Mouse (Mus musculus) kidney, adult 11 months (tissue): ENCODE data around the gene Dtnb.

ENCODE experiments used
- DNase-seq: peaks from one replicate; pipeline ENCODE4 v3.0.0; 2022

Dtnb gene

DNA sequence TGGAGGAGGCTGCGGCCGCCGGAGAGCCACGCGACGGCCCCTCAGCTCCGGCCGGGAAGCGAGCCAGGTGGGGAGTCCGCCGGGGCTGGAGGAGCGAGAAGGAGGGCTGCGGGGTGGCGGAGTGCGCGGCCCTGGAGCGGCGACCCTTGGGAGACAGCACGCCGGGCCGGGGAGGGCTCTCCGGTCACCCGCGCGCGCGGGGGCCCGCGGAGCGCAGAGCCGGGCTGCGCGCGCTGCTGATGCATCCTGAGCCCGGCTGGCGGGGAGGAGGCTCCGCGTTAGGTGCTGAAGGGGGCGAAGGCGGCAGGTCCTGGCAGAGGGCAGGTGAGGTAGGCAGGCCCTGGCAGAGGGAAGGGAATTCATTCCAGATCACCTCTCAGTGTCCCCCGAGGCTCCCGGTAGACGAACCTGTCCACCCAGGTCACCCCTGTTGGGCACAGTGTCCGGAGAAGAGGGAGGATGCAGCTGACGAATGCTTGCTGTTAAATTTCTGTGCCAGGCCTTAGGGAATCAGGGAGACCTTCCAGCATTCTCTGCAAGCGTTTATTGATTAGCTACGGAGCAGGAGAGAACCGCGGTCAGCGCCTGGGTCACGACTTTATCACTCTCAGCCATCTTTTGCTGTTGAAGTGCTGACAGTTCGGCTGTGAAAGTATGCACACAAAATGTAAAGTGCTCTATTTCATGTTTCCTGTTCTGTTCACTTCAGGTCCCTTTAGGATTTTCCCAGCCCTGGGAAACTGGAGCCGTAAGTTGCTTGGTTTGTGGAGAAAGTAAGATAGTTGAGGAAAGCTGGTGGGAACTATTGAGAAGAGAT is 608 bp downstream of the Dtnb start:
- peak; percentile 67 for DNase-seq

DNA sequence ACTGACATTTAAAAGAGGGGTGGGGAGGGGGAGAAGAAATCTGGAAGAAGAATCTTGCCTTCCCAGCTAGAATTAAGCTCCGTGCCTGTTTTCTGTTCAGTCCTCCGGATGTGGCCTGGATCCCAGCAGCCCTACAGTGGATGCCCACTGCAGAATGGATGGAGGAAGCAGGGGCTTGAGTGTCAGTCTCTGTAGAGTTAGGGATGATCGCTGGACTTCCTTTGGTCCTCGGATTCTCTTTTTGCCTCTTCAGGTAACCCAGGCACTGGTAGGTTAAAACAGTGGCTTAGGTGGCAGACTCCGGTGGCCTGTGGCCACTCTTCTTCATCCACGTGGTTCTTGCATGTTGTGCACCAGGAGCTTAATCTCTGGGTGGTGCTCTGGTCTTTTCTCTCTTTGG is 1.2 kb downstream of the Dtnb start:
- DNase-seq, result no peak

DNA sequence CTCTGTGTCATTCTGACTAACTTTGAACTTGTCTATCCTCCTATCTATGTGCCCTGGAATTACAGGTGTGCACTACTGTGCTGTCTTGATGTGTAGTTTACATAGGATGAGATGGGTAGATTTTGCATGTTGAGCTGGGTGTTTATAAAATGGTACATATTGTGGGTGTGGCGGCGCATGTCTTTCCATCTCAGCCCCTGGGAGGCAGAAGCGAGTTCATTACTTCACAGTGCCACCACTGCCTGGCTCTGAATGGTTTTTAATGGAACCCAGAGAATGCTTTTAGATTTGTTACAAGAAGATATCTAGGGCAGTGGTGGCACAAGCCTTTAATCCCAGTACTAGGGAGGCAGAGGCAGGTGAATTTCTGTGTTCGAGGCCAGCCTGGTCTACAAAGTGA is 2.5 kb downstream of the Dtnb start:
- no peak for DNase-seq

DNA sequence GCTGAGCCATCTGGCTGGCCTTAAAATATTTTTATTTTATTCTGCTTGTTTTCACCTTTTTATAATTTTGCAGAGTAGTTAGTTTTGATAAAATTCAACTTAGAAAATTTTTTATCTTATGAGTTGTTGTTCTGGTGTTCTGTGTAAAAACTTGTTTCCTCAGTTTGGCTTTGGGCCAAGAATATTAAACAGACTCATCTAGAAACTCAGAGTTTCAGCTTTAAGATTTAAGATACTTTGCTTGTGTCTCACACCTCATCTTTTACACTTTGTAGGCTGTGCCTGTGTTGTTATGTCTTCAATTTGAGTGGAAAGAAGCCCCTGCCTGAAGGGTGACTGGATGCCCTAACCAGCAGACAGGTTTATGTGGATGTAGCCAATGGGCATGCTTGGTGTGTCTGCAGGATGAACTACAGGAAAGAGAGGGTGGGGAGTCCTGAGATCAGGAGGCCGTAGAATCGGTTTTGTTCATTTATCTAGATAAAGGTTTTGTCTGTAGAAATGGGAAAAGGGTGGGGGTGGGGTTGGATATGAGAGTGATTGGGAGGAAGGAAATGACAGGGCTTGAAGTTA is 7.9 kb downstream of the Dtnb start:
- no peak for DNase-seq

DNA sequence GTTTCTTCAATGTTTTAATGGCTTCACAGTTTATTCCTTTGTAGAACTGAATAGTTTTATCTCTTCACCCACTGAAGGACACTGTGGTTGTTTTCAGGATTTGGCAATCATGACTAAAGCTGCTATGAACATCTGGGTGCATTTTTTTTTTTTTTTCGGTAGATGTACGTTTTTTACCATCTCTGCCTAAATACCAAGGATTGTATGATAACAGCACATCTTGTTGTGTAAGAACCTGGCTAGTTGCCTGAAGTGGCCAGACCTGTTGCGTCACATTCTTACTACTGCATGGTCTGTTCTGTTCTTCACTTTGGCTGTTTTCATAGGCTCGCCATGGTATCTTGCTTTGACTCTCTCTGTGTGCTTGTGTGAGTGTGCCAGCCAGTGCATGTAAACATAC is 10.4 kb downstream of the Dtnb start:
- DNase-seq, result no peak

DNA sequence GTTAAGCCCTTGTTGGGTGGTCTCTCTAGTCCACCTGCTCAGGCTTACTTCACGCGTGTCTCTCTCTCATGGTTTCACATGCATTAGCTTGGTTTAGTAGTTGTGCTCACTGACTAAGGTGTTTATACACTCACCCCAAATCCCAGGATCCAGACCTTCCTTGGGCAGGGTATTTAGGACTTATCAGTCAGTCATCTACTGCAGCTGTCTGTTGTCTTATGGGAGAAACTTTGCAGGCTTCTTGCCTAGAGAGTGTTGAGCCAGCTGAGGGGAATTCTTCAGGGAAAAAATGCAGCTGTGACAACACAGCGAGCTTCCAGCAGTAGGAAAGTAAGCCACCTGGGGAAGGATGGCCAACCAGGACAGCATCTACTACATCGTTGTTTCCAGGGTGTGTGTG is 13.3 kb downstream of the Dtnb start:
- DNase-seq, result no peak

DNA sequence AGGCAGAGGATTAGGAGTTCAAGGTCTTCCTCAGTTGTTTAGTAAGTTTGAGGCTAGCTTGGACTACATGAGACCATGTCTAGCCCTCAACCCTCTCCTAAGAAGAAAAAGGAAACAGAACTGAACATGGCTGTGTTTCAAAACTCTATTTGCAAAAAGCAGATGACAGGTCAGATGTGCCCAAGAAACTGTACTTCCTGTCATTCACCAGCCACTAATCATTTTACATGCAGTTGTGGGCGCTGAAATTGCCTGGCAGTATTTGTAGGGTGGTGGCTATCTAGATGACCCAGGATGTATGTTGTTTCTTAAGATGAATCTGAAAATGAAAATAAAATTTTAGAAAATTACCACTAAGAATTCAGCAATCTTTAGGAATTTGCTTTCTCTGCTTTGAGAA is 14.8 kb downstream of the Dtnb start:
- DNase-seq, result no peak

DNA sequence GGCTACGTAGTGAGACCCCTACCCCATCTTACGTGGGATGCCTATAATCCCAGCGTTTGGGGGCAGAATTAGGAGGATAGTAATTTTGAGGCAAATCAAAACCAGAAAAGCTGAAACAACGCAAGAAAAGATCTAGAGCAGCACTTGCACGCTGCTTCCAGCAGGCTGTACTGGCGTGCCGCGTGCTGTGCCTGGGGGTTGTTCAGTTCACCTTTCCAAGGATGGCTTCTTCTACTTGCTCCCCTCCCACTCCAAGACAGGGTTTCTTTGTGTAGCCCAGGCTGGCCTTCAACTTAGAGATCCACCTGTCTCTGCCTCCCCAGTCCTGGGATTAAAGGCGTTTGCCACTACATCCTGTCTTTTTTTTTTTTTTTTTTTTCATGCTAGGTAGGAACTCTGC is 17.9 kb downstream of the Dtnb start:
- no peak for DNase-seq

DNA sequence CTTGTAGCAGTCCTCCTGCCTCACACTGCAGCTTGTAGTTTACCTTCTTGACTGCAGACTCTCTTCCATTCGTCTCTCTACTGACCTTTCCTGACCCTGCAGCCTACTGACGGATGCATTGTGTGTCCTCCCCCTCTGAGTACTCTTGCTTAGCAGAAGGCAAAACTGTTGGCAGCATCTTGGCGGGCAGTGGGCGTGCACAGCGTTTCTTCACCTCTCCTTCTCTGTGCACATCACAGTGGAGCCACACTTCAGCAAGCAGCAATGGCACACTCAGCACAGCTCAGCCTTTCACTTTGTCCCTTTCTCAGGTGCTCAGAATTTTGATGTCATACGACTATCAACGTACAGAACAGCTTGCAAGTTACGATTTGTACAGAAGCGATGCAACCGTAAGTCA is 19.4 kb downstream of the Dtnb start:
- DNase-seq, result no peak

DNA sequence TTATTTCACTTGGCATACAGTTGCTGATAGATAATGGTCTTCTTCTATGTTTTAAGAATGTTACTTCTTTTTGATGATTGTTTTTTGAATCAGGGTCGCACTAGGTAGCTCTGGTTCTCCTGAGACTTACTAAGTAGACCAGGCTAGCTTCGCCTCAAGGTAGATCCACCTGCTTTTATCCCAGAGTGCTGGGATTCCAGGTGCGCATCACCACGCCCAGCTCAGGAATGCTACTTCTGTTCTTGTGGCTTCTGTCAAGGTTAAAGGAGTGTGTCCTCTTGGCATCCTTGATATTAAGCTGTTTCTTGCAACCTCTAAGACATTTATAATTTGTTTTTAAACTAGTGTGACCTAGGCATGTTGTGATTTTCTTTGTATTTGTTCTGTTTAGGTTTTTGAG is 30.6 kb downstream of the Dtnb start:
- no peak for DNase-seq

DNA sequence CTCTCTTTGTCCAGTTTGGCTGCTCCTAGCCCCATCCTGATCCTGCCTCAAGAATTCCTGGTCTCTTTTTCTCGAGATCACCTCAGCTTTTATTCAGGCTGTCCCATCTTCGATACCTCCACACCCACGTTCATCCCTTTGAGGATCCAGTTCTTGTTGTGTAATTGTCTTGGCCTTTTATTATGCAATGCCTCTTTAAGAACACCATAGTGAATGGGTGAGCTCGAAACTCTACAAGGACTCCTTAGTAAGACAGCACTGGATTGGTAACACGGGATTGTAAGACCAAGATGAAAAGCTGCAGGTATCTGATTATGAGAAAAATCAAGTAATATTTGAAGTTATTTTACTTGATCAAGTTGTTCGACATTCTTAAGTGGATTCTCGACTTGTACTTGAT is 34.0 kb downstream of the Dtnb start:
- DNase-seq, result no peak

DNA sequence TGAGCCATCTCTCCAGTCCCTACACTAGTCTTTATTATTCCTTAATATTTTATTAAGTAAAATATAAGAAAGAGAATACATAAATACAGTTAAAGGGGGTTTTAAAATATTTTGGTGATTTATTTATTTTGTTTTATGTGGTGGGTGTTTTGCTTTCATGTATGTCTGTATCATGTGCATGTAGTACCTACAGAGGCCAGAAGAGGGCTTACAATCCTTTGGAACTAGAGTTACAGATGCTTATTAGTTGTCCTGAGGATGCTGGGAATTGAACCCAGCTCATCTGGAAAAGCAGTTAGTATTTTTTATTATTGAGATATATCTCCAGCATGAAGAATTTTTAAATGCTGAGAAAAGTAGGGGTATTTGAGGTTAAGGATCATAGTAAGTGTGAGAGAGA is 37.6 kb downstream of the Dtnb start:
- no peak for DNase-seq

DNA sequence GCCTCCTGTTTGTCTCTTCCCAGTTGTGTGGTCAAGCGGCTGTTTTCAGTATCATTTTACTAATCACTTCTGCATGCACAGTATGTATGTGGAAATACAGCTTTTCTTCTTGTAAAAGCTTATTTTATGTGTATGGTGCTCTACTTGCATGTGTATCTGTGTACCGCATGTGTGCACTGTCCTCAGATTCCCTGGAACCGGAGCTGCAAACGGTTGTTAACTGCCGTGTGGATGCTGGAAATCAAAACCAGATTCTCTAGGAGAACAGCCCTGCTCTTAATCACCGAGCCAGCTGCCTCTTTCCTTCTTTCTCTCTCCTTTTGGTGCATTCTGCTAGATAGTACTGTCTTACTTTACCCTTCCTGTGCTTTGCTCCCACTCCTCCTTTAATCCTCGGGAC is 39.7 kb downstream of the Dtnb start:
- DNase-seq, result no peak

DNA sequence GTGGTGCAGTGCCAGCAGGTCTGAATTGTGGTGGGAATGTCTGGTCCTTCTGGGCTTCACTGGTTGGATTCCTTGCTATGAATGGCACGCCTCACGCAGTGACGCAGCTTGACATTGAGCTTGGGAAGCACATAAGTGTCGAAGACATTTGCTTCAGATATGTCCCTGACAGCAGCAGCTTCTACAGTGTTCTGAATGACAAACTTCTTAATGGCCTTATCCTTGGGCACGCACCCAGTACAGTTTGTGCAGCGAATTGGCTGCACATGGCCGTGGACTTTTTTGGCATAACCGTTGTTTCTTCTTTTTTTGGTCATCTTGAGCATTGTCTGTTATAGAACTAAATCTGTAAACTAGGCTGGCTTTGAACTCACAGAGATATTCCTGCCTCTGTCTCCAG is 42.9 kb downstream of the Dtnb start:
- DNase-seq, result no peak

DNA sequence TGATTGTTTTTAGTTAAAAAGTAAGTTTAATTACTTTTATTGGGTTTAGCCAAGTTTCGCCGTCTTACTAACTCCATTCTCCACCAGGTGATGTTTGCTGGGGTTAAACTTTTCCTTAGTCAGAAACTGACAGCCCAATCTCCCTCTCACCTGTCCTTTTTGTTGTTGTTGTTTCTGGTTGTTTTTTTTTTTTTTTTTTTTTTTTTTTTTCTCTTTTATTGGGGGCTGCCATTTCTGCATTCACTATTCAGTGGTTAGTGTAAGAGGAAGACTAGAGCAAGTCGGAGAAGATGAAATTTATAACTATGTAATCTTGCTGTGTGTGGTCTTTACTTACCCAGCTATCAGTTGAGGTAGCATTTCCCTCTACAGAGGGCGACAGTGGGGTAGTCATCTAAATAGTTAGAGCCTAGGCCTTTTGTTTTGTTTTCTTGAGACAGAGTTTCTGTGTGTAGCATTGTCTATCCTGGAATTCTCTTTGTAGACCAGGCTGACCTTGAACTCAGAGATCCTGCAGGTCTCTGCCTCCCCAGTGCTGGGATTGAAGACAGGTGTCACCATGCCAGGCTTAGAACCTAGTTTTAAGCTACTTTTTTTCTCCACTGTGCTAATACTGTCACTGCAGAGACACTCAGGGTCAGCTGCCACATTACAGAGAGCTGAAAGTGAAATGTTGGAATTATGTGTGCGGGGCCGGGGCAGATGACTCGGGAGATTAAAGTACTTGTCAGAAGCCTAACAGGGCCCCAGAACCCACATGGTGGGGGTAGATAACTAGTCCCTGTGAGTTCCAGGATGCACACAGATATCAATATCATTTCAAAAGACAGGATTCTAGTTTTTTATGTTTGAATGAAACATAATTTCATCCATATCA is 46.2 kb downstream of the Dtnb start:
- DNase-seq, result no peak

DNA sequence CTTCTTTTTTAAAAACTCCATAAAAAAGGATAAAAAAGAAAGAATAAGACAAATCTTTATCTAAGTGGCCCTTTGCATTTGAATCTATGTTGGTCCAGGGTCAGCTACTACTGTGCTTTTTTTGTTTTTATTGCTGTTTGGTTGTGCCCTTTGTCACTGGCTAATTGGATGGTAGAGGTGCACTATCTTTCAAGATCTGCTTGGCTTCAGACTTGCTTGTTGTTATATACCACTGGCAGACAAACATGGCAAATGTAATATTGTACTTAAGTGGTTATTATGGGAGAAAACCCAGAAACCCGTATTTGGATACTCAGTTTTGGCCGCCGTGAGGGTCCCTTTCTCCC is 46.8 kb downstream of the Dtnb start:
- no peak for DNase-seq

DNA sequence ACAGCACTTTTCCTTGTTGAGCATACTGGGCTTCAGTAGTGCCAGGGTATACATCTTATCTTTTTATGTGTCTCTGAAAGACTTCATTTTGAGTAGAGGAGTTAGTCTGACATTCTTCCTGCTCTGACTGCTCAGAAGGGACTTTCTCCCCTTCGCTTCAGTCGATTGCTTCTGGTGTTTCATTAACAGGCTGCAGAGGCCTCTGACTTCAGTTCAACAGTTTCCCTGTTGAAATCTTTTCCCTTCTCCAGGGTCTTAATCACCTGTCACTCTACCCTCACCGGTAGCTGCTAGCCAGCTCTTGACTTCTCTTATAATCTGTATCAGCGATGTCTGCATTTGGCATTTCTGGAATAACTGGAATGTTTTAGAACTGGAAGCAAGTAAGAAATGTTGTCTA is 54.7 kb downstream of the Dtnb start:
- peak; percentile 55 for DNase-seq

DNA sequence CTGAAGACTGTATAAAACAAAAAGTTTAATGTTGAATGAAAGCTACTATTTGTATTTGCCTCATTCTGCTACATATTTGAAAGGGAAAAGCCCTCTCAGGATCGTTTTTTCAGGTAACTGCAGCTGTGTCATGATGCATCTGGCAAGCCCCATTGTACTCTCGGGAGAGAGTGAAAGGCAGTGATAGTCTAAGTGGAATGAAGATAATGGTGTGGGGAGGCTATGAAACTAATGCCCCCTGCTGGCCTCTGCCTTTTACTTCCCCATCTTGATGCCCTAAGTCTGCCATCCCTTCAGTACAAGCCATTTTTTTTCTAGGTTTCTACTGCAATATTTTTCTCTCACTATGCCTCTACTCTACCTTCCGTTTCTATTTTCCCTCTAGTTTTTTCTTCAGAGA is 69.8 kb downstream of the Dtnb start:
- DNase-seq, result no peak

DNA sequence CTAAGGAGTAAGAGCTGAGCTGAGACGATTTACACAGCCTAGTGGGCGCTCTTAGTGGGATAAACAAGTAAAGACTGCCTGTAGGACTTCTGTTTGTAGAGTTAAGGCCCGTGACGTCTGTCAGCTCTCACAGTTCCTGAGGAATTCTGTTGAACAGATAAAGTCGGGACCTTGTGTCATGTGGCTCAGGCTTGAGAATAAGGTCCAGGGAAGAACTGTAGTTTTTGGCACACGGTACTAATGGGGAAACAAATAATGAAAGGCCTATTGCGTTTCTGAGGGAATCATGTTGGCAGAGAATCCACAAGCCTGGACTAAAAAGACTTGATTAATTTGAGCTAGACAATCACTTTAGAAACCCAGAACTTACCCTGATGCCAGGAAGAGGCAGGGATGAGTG is 84.6 kb downstream of the Dtnb start:
- DNase-seq, result no peak

DNA sequence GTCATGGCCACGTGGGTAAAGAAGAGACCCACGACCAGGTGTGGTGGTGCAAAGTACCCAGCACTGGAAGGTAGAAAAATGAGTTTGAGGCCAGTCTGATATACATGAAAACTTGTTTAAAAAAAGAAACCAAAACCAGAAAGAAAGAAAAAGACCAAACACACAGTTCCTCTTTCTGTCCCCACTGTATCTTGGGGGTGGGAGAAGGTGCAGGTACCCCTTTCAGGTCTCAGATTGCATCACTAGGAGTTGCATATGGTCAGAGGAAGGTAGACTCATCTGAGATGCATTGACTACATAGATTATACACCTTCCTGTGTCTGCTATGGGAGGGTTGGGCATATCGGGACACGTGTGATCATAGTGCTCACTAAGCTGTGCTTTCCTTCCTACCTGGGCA is 85.1 kb downstream of the Dtnb start:
- DNase-seq, result no peak

DNA sequence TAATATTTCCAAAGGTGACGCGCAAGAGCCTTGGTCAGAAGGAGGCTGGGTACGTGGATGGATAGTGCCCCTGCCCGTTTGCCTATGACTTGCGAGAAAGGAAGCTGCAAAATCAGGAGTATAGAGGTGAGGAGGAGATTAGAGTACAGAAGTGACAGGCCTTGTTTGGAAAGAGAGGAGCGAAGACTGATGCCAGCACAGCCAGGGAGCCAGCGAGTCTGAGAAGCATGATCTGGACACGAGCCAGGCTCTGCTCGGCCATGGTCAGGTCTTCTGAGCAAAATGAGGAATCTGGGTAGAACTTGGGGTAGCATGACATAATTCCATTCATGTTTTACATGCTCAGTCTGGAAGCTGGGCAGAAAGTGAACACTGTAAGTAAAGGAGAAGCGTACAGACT is 85.6 kb downstream of the Dtnb start:
- DNase-seq, result no peak

DNA sequence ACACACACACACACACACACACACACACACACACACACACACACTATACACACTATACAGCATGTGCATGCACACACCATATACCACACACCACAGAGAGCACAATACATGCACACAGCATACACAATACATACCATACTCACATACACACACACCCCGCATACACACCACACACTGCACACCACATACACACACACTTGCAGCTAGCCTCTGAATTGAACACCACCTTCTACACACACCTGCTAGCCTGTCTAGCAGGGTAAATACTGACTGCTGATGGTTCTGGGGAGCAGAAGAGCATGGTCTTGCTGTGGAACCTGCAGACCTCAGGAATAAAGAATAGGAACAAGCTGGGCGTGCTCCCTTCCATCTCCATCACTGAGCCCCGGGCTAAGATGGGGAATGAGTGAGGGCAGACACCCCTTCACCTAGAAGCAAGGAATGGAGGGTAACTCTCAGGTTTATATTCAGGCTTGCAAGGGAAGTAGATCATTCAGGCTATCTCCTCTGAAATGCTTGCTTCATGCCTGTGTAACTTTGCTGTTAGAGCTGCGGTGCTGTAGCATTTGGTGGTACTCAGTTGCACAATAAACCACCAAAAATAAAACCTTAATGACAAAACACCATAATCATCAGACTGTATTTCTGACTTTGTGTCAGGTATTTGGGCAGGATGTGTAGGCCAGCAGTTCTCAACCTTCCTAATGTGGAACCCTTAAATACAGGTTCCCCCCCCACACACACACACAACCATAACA is 87.6 kb downstream of the Dtnb start:
- DNase-seq, result no peak

DNA sequence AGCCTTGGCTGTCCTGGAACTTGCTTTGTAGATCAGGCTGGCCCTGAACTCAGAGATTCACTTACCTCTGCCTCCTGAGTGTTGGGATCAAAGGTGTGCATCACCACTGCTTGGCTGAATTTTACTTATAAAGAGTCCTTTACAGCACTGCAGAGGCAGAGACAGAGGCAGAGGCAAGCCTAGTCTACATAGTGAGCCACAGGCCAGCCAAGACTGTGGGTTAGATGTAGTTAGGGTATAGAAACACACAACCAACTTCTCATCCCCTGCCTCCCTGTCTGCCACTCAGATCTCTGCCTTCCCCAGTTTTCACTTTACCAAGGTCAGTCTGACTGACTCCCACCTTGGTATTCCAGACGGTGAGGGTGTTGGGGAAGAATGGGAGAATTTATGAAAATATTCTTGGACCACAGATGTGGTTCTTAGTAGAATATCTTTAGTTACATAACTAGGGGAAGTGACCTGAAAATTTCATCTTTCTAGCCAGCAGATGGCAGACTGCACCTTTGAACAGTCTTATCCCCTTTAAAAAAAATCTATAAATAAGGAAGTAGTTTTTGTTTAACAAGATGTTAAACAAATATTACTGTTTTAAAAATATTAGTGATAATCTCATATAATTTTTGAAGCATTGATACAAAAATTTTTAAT is 88.9 kb downstream of the Dtnb start:
- no peak for DNase-seq
